Mouse (Mus musculus): Measurements from ENCODE around the gene Oma1. TPM values are rescaled to one million over a fixed set of nuclear protein-coding genes. Genes with fewer than 3 reads are reported as not detected.

The Oma1 gene
- polyA plus RNA-seq, 1 experiment from 2014 or later = 11.4 TPM

DNA sequence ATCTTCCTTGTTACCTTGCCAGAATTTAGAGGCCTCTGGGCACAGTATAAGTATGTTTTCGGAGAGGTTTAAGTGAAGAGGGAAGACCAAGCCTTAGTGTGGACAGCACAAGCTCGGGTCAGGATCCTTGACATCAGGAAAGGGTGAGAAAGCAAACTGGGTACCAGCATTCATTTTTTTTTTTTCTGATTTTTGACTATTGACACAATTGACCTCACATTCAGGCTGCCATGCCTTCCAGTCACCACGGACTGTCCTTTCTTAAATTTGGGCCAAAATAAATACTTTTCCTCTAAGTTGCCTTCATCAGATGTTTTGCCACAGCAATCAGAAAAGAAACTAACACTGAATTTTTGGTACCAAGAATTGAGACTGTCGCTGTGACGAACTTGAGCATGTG is 68.6 kb downstream of the Oma1 start:
- 74% methylated on average over 5 of the region's 5 CpGs for WGBS (ENCODE audit: insufficient replicate concordance)
- H3K4me2 ChIP-seq (ENCODE audit: low read depth, low read length) = no peak overlapping the region
- H3K4me3 ChIP-seq (ENCODE audit: low read depth, low read length) = no peak overlapping the region
- H3K9ac ChIP-seq (replicated peaks) = no peak overlapping the region
- ATAC-seq (no peak), DNase-seq (no peak)
- TF ChIP-seq EP300 (IDR thresholded peaks at IDR 0.05; ENCODE audit: low read depth) = no peak
- H3K27me3 ChIP-seq (ENCODE audit: insufficient read depth, low read length) = no peaks in the 10 kb centered on the region
- H3K4me1 ChIP-seq (ENCODE audit: insufficient read depth) = no peaks in the 10 kb centered on the region
- no peaks in the 10 kb centered on the region for H3K36me3 ChIP-seq (replicated peaks; ENCODE audit: insufficient read depth, low read length)
- H3K27ac ChIP-seq (ENCODE audit: low read depth) = no peak overlapping the region
- no peaks in the 10 kb centered on the region; the same call in 1 of the 2 replicates for H3K9me3 ChIP-seq (ENCODE audit: low read length)

DNA sequence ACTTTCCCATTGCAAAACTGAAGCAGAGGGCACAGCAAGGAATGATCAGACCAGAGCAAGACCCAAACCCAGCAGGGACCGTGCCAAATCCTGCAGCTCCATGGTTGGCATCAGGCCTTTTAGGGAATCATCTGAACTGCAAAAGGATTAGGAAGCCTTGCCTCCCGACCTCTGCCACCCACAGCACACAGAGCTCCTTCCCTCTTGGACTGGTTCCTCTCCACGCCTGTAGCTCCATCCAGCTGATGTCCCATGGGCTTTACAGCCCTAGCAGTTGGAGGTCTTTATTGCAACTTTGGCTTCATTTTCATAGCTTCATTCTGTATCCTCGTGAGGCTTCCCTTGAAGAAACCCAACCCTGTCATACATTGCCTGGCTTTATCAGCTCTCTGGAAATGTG is 71.4 kb downstream of the Oma1 start:
- TF ChIP-seq EP300 (IDR thresholded peaks at IDR 0.05; ENCODE audit: low read depth) (no peak), CTCF (IDR thresholded peaks at IDR 0.05; ENCODE audit: low read depth) (no peak)
- Histone ChIP-seq H3K9me3 (ENCODE audit: low read length) (no peaks in the 10 kb centered on the region; the same call in 1 of the 2 replicates), H3K27me3 (ENCODE audit: insufficient read depth, low read length) (no peaks in the 10 kb centered on the region), H3K27ac (ENCODE audit: low read depth) (no peak overlapping the region), H3K4me3 (ENCODE audit: low read depth, low read length) (no peak overlapping the region), H3K36me3 (replicated peaks; ENCODE audit: insufficient read depth, low read length) (no peaks in the 10 kb centered on the region), H3K4me1 (ENCODE audit: insufficient read depth) (no peaks in the 10 kb centered on the region), H3K4me2 (ENCODE audit: low read depth, low read length) (no peak overlapping the region), H3K9ac (replicated peaks) (no peak overlapping the region)
- ATAC-seq (no peak), DNase-seq (no peak)
- WGBS (ENCODE audit: insufficient replicate concordance) = 62% methylated on average over 4 of the region's 4 CpGs

DNA sequence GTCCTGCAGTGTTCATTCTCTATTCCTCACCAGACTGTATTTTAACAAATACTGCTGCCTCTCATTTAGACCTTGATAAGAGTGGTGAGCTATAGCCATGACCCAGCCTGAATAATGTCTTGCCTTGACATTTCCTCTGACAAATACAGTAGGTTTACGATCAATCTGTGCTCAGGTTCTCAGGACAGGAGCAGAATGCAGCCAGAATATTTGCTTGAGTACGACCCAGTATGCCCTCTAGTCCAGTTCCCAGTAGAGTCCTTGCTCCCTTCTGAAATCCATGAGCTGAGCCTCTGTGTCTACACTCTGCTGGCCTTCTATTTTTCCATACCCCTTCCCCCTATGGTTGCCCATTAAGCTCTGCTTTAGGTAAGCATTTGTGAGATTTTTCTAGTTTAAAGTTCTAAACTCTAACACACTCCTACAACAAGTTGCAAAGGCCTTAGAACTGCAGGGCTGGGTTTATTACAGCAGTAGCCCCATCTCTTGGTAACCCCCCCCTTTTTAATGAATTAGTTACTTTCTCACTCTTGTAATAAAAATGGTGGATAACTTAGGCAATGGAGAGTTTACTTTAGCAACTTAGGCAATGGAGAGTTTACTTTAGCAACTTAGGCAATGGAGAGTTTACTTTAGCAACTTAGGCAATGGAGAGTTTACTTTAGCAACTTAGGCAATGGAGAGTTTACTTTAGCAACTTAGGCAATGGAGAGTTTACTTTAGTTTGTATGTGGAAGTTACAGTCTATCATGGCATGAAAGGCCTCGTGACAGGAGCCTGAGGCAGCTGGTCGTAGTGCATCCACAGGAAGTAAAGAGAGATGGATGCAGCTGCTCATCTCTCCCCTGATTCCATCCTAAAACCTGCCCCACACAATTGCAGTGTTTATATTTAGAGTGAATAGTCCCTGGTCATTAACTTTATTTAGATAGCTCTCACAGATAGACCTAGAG is 72.5 kb downstream of the Oma1 start:
- DNase-seq = peak; percentile 46
- peak overlapping the region; percentile 16; the same call in 1 of the 2 replicates for H3K27ac ChIP-seq (ENCODE audit: low read depth)
- 50% methylated on average over 4 of the region's 4 CpGs for WGBS (ENCODE audit: insufficient replicate concordance)
- H3K4me3 ChIP-seq (ENCODE audit: low read depth, low read length) = no peak overlapping the region
- H3K9me3 ChIP-seq (ENCODE audit: low read length) = no peaks in the 10 kb centered on the region; the same call in 1 of the 2 replicates
- no peak overlapping the region for H3K9ac ChIP-seq (replicated peaks)
- H3K4me1 ChIP-seq (ENCODE audit: insufficient read depth) = no peaks in the 10 kb centered on the region
- H3K4me2 ChIP-seq (ENCODE audit: low read depth, low read length) = no peak overlapping the region
- peak; percentile 89 for ATAC-seq
- TF ChIP-seq EP300 (IDR thresholded peaks at IDR 0.05; ENCODE audit: low read depth) (peak; percentile 65; the same call in 1 of the 2 replicates), CTCF (IDR thresholded peaks at IDR 0.05; ENCODE audit: low read depth) (no peak)
- no peaks in the 10 kb centered on the region for H3K27me3 ChIP-seq (ENCODE audit: insufficient read depth, low read length)
- no peaks in the 10 kb centered on the region for H3K36me3 ChIP-seq (replicated peaks; ENCODE audit: insufficient read depth, low read length)

DNA sequence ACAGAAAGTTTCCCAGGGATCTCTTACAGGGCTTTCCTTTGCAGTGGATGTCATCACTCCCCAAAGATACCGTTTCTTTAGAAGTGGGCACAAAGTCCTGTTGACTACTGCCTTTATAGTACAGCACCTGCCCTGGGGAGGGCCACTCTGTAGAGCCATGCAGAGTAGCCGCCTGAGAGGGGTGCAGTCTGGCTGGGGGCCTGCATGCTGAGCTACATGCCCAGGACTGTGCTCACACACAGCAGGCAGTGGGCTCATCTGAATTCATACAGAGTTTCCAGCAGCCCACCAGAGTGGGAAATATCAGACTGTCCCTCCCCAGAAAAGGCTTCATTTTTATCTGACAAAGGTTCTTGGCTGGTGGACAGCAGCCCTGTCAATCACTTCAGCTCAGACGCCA is 73.7 kb downstream of the Oma1 start:
- Histone ChIP-seq H3K4me3 (ENCODE audit: low read depth, low read length) (no peak overlapping the region), H3K4me2 (ENCODE audit: low read depth, low read length) (no peak overlapping the region), H3K27me3 (ENCODE audit: insufficient read depth, low read length) (no peaks in the 10 kb centered on the region), H3K4me1 (ENCODE audit: insufficient read depth) (no peaks in the 10 kb centered on the region), H3K27ac (ENCODE audit: low read depth) (no peak overlapping the region), H3K36me3 (replicated peaks; ENCODE audit: insufficient read depth, low read length) (no peaks in the 10 kb centered on the region), H3K9ac (replicated peaks) (no peak overlapping the region), H3K9me3 (ENCODE audit: low read length) (no peaks in the 10 kb centered on the region; the same call in 1 of the 2 replicates)
- ATAC-seq = no peak
- WGBS (ENCODE audit: insufficient replicate concordance) = 70% methylated on average over 3 of the region's 3 CpGs
- DNase-seq = no peak
- TF ChIP-seq EP300 (IDR thresholded peaks at IDR 0.05; ENCODE audit: low read depth) (no peak), CTCF (IDR thresholded peaks at IDR 0.05; ENCODE audit: low read depth) (no peak)

DNA sequence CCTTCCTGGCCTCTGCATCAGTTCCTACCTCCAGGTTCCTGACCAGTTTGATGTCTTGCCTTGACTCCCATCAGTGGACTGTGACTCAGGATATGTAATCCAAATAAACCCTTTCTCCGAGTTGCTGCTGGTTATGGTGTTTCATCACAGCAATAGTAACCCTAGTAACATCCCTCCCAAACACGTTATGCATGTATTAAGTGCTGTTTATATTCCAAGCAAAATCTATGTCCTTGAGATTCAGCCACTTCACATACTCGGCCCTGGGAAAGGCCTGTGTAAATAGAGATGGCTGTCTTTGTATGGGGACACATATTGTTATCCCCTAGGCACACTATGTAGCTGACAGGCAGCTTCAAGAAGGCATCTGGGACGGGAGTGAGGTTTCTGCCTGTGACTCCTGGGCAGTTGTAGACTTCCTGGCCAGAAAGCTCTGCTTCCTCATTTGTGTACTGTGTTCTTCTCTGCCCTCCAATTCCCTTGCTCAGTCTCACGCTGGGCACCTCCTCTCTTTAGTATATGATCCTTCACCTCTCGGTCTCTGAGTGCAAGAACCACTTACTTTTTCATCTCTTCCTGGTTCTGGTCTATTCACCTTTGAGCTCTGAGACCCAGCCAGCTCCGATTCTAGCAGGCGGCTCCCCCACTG is 75.0 kb downstream of the Oma1 start:
- Histone ChIP-seq H3K9ac (replicated peaks) (no peak overlapping the region), H3K4me2 (ENCODE audit: low read depth, low read length) (no peak overlapping the region), H3K4me3 (ENCODE audit: low read depth, low read length) (no peak overlapping the region), H3K9me3 (ENCODE audit: low read length) (no peaks in the 10 kb centered on the region; the same call in 1 of the 2 replicates), H3K27ac (ENCODE audit: low read depth) (no peak overlapping the region), H3K27me3 (ENCODE audit: insufficient read depth, low read length) (no peaks in the 10 kb centered on the region), H3K4me1 (ENCODE audit: insufficient read depth) (no peaks in the 10 kb centered on the region), H3K36me3 (replicated peaks; ENCODE audit: insufficient read depth, low read length) (no peaks in the 10 kb centered on the region)
- TF ChIP-seq CTCF (IDR thresholded peaks at IDR 0.05; ENCODE audit: low read depth) (no peak), EP300 (IDR thresholded peaks at IDR 0.05; ENCODE audit: low read depth) (no peak)
- no peak for ATAC-seq
- DNase-seq = no peak
- WGBS (ENCODE audit: insufficient replicate concordance) = 60% methylated on average over 8 of the region's 8 CpGs

DNA sequence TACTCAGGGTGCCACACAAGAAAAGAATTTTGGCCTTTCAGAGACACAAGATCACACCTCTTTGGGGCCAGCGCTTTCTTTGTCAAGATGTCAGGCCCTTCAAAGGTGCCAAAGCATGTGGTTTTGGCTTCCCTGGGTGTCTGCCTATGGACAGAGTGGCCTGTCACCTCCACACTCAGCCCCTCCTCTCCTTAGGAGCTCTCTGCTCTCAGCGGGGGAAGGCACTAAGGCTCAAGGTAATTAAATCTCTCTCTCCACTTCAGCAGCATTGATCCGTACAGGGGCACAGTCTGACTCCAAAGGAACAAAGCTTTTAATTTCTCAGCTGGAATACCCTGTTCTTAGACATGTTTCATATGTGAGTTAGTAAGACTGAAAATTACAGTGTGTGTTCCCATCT is 76.0 kb downstream of the Oma1 start:
- WGBS (ENCODE audit: insufficient replicate concordance) = 69% methylated on average over 3 of the region's 3 CpGs
- no peak overlapping the region for H3K4me2 ChIP-seq (ENCODE audit: low read depth, low read length)
- no peaks in the 10 kb centered on the region; the same call in 1 of the 2 replicates for H3K9me3 ChIP-seq (ENCODE audit: low read length)
- H3K27me3 ChIP-seq (ENCODE audit: insufficient read depth, low read length) = no peaks in the 10 kb centered on the region
- no peak overlapping the region for H3K27ac ChIP-seq (ENCODE audit: low read depth)
- ATAC-seq (no peak), DNase-seq (no peak)
- no peak overlapping the region for H3K9ac ChIP-seq (replicated peaks)
- no peak overlapping the region for H3K4me3 ChIP-seq (ENCODE audit: low read depth, low read length)
- H3K36me3 ChIP-seq (replicated peaks; ENCODE audit: insufficient read depth, low read length) = no peaks in the 10 kb centered on the region
- TF ChIP-seq EP300 (IDR thresholded peaks at IDR 0.05; ENCODE audit: low read depth) (no peak), CTCF (IDR thresholded peaks at IDR 0.05; ENCODE audit: low read depth) (no peak)
- no peaks in the 10 kb centered on the region for H3K4me1 ChIP-seq (ENCODE audit: insufficient read depth)

All from liver, postnatal 0 days (tissue).